In the genomic region with DNA sequence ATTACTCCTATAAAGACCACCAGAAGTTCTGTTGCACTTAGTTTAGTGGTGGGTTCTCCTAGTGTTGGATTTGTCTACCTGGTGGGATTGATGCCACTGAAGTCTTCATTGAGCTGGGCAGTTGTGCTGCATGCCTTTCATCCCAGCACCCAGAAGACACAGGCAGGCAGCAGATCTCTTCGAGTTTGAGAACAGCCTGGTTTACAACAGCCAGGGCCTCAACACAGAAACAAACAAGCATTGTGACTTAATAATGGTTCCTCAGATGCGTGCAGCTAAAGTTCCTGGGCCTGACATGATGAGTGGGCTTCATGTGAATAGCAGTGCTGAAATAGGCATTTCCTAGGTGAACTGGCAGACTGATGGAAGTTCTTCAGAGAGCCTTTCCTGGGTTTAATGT, we compare ENCODE assay signal across 21 mouse cellular contexts. TPM values are rescaled to one million over a fixed set of nuclear protein-coding genes. Genes with fewer than 3 reads are reported as not detected.
DNase-seq lines count a peak whose midpoint lies in the region; TF ChIP-seq lines count a peak whose summit lies in the region.
"Had no signal": no experiment of that assay in that cellular context is flagged by ENCODE, and none has a peak within 500 bp of the region (broad histone marks: within the 10 kb centered on the region; RNA-seq: fewer than 3 reads in every experiment).

No protein-coding gene starts in this region.

- no peaks in the 10 kb centered on the region for H3K79me2 ChIP-seq in MEL (ENCODE audit: control insufficient read depth, insufficient read depth, low read length, poor library complexity)

- peak; percentile 20; the same call in 1 of the 2 replicates for TF ChIP-seq POLR2A in testis, adult 2 months (IDR thresholded peaks at IDR 0.05; ENCODE audit: control insufficient read depth, low read depth, low read length)
- TF ChIP-seq POLR2A in MEL (IDR thresholded peaks at IDR 0.05; ENCODE audit: control insufficient read depth in 1 of 2, insufficient read depth in 1 of 2, low read depth in 1 of 2, low read length in 2 of 2, poor library complexity in 1 of 2), result no peak; a peak in 1 of 4 replicates

- no peak for TF ChIP-seq RAD21 in MEL (IDR thresholded peaks at IDR 0.05; ENCODE audit: low read depth, low read length)

- no peak for TF ChIP-seq CTCF in testis, adult 2 months (IDR thresholded peaks at IDR 0.05; ENCODE audit: control insufficient read depth, insufficient read depth, insufficient replicate concordance, low read depth, low read length)
- TF ChIP-seq CTCF in MEL (IDR thresholded peaks at IDR 0.05 in 2 of 3, conservative IDR thresholded peaks at IDR 0.05 in 1 of 3; ENCODE audit: control insufficient read depth in 1 of 3, insufficient read depth in 1 of 3, low read depth in 2 of 3, low read length in 3 of 3, poor library complexity in 1 of 3, severe bottlenecking in 1 of 3), result no peak

- H3K27ac ChIP-seq in testis, adult 2 months (ENCODE audit: control insufficient read depth, insufficient read depth, low read depth, low read length), result peak overlapping the region; percentile 88
- no peak overlapping the region for H3K27ac ChIP-seq in MEL (ENCODE audit: control insufficient read depth, low read depth, low read length)
- H3K27ac ChIP-seq in heart, embryonic 10.5 days, result no peak overlapping the region
- H3K27ac ChIP-seq: embryonic facial prominence, embryonic 13.5 days; embryonic facial prominence, embryonic 15.5 days; forebrain, embryonic 10.5 days; forebrain, embryonic 12.5 days had no signal

- H3K9me3 ChIP-seq in MEL (replicated peaks; ENCODE audit: insufficient read depth, low read length), result no peaks in the 10 kb centered on the region
- H3K9me3 ChIP-seq in heart, embryonic 10.5 days, result no peaks in the 10 kb centered on the region
- H3K9me3 ChIP-seq: embryonic facial prominence, embryonic 13.5 days; embryonic facial prominence, embryonic 15.5 days; forebrain, embryonic 10.5 days; forebrain, embryonic 12.5 days; G1E had no signal

- no peaks in the 10 kb centered on the region for H3K27me3 ChIP-seq in testis, adult 2 months (ENCODE audit: control insufficient read depth, insufficient read depth, low read length)
- no peaks in the 10 kb centered on the region for H3K27me3 ChIP-seq in MEL (ENCODE audit: control insufficient read depth in 1 of 2, insufficient read depth in 2 of 2, low read length in 2 of 2)
- no peaks in the 10 kb centered on the region for H3K27me3 ChIP-seq in heart, embryonic 10.5 days (ENCODE audit: insufficient read depth, poor library complexity, severe bottlenecking)
- H3K27me3 ChIP-seq: embryonic facial prominence, embryonic 13.5 days; embryonic facial prominence, embryonic 15.5 days; forebrain, embryonic 12.5 days had no signal

- 80% methylated on average over 2 of the region's 2 CpGs for WGBS in heart, embryonic 10.5 days

- TF ChIP-seq EP300 in MEL (IDR thresholded peaks at IDR 0.05; ENCODE audit: low read depth in 1 of 2, low read length in 2 of 2), result no peak

- peak overlapping the region; percentile 76 for H3K4me3 ChIP-seq in testis, adult 2 months (ENCODE audit: control insufficient read depth, low read depth, low read length)
- no peak overlapping the region for H3K4me3 ChIP-seq in MEL (ENCODE audit: control insufficient read depth in 1 of 2, insufficient read depth in 1 of 2, low read depth in 2 of 2, low read length in 2 of 2)
- no peak overlapping the region for H3K4me3 ChIP-seq in heart, embryonic 10.5 days
- H3K4me3 ChIP-seq: embryonic facial prominence, embryonic 13.5 days; embryonic facial prominence, embryonic 15.5 days; erythroblast, embryonic 14.5 days; forebrain, embryonic 10.5 days; forebrain, embryonic 12.5 days had no signal

- no peak overlapping the region for H3K9ac ChIP-seq in MEL (ENCODE audit: control insufficient read depth, low read depth, low read length, poor library complexity, severe bottlenecking)
- H3K9ac ChIP-seq: embryonic facial prominence, embryonic 13.5 days; embryonic facial prominence, embryonic 15.5 days; forebrain, embryonic 12.5 days had no signal

- DNase-seq in testis, postnatal 10 days (ENCODE audit: low spot score), result no peak
- DNase-seq in MEL (ENCODE audit: low read depth, low spot score), result no peak
- DNase-seq in heart, embryonic 10.5 days (ENCODE audit: low spot score), result no peak
- DNase-seq in lung, postnatal 4 days, result no peak
- DNase-seq: adrenal gland, adult 2 months; adrenal gland, postnatal 10 days; adrenal gland, postnatal 25 days; cerebellum, adult 11 months; cerebellum, adult 18-20 months; cerebellum, adult 8-10 months; cerebellum, adult 9-11 months; cerebellum, postnatal 14 days; cerebellum, postnatal 36 days; embryo, embryonic 11 days had no signal

- H3K4me1 ChIP-seq in testis, adult 2 months (ENCODE audit: control insufficient read depth, insufficient read depth, low read length), result no peaks in the 10 kb centered on the region
- peaks cover 2 to 6% of the 10 kb centered on the region in 2 experiments; a peak in 2 of 4 replicates for H3K4me1 ChIP-seq in MEL (ENCODE audit: control insufficient read depth in 1 of 2, insufficient read depth in 2 of 2, low read length in 2 of 2)
- peaks cover 20% of the 10 kb centered on the region for H3K4me1 ChIP-seq in heart, embryonic 10.5 days
- H3K4me1 ChIP-seq: embryonic facial prominence, embryonic 15.5 days; forebrain, embryonic 10.5 days; forebrain, embryonic 12.5 days had no signal

- no peaks in the 10 kb centered on the region for H3K36me3 ChIP-seq in testis, adult 2 months (ENCODE audit: control insufficient read depth, insufficient read depth, low read length)
- peaks cover 0 to 6% of the 10 kb centered on the region in 2 experiments; a peak in 1 of 4 replicates for H3K36me3 ChIP-seq in MEL (ENCODE audit: control insufficient read depth in 1 of 2, insufficient read depth in 2 of 2, low read length in 2 of 2)
- H3K36me3 ChIP-seq in heart, embryonic 10.5 days, result peaks cover 38% of the 10 kb centered on the region

TF ChIP-seq in MEL, 35 proteins besides CTCF, POLR2A, EP300 and RAD21:
- TF ChIP-seq ZC3H11A (IDR thresholded peaks at IDR 0.05; ENCODE audit: low read depth, low read length), result no peak
- TF ChIP-seq POLR2AphosphoS2 (IDR thresholded peaks at IDR 0.05; ENCODE audit: low read length), result peak; percentile 27; the same call in 1 of the 2 replicates

RNA-seq across cellular contexts. Expression of a gene that starts 42.0 kb away (rescaled TPM):
- 39.9 and 48.8 TPM in 2 replicates for polyA plus RNA-seq in testis, adult 2 months (2012; rRNA removed)
- 119 and 124 TPM in 2 replicates for total RNA-seq in MEL (2012; rRNA removed)
- 100 to 1,000 TPM; 118 to 619 TPM for polyA plus RNA-seq in MEL (2012; ENCODE audit: insufficient read depth in 1 of 2, insufficient read length in 2 of 2, low read depth in 1 of 2, low replicate concordance in 2 of 2, missing spikeins in 1 of 2)
- 348 and 351 TPM in 2 replicates for polyA plus RNA-seq in heart, embryonic 10.5 days (2016; fragmentation: Nextera tagmentation; extraction: Ambion mirVana)
